Mouse (Mus musculus) gastrocnemius, postnatal 10 days (tissue): ENCODE measurements at regions not wholly inside any gene's neighbourhood (a gene's known extent, or its start where the extent isn't known, plus 50 kb on each side); places are given as distances from the start of the nearest gene placed in this dataset.

Experiments used
- DNase-seq: peaks from one replicate; pipeline ENCODE4 v3.0.0; 2021; ENCODE audit warnings: mixed read lengths

DNA sequence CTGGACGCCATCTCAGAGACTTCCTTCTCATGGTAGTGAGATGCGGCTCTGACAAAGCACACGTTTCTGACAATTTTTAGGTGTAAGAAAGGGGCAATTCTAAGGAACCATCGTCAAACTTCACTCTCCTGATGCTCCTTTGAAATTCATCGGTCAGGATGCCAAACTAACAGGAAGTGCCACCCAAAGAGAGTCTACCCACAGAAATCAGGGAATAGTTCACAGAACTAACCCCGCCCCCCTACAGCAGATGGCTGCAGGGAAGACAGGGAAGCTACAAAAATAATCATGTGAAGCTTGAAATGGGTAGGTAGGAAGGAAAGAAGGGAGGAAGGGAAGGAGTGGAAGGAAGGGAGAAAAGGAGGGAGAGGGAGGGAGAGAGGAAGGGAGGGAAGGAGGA is 240.1 kb upstream of the Eif4g2 start:
- DNase-seq, result no peak

DNA sequence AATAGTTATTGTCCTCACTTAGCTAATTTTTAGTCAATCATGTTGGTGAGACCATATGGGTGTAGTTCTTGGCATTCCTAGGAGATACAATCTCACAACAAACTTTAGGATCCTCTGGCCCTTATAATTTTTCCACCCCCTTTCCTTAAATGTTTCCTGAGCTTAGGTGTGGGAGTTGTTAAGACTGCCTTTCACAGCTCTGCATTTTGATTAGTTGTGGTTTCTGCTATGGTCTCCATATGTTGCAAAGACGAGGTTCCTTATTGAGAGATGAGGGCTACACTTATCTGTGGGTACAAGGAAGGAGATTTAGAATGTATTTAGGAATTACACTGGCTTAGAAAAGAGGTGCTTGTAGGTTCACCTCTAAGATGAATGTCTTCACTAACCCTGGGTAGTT is 237.1 kb upstream of the Eif4g2 start:
- no peak for DNase-seq

DNA sequence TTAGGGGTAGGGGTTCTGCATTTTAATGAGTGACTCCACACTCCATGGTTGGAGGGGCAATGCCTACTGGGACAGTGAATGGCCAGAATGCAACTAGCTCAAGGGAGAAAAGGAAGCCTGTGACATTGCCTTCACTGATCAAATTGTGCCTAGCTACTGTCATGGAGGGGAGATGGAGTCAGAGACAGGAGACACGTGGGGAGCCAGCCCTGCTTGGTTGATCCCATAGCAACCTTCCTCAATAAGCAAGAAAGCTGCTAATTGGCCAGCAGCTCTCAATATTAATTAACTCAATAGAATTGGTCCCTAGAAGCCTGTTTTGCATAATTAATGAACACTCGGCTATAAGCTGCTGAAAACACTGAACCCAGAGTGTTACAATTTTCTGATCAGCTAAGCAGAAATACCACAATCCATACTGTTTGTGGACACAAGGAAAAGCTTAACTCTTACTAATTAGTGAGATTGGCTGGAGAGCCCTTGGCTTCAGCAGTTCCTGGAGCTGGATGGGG is 233.7 kb upstream of the Eif4g2 start:
- DNase-seq, result no peak

GRCm38 (mm10) chr7:111313921-111314320 is 231.1 kb upstream of the Eif4g2 start:
- no peak for DNase-seq

- DNase-seq, result no peak
Measured at GRCm38 (mm10) chr7:111305196-111305595, 222.4 kb upstream of the Eif4g2 start.

- no peak for DNase-seq
Measured at GRCm38 (mm10) chr7:111301791-111302488, 219.1 kb upstream of the Eif4g2 start.

- no peak for DNase-seq
Measured at GRCm38 (mm10) chr7:111297174-111297902, 214.5 kb upstream of the Eif4g2 start.

- no peak for DNase-seq
Measured at GRCm38 (mm10) chr7:111283411-111283955, 200.7 kb upstream of the Eif4g2 start.

DNA sequence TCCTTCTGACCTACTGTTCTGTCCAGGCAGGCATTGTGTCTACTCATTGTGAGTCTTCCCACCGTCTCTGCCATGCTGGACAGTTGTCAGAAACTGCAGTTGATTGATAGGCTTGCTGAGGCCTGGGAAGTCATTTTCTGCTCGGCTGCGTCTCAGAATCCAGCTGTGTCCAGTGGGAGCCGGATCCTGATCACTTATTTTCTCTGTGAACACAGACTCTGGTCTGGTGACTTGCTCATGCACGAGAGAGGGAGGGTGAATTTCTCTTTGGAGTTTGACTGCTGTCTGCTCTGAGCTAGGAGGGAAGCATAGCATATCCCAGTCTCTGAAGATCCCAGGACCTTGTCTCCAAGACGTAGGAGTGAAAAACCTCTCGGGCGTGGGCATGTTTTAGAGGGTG is 199.5 kb upstream of the Eif4g2 start:
- no peak for DNase-seq

DNA sequence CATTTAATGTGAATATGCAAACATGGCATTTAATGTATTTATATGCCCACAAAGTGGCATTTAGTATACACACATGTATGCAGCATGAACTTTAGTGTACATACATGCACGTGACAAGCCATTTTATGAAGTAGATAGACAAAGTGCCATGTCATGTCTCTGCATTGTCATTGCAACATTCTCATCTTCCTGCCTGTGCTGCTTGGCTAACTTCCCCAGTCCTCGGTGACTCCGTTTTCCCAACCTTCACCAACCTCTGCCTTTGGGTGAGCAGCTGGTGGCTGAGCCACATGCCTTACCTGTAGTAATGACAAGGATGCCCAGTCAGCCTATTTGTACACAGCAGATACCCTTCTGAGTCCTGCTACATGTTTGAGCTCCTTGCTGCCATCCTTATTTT is 194.9 kb upstream of the Eif4g2 start:
- no peak for DNase-seq

DNA sequence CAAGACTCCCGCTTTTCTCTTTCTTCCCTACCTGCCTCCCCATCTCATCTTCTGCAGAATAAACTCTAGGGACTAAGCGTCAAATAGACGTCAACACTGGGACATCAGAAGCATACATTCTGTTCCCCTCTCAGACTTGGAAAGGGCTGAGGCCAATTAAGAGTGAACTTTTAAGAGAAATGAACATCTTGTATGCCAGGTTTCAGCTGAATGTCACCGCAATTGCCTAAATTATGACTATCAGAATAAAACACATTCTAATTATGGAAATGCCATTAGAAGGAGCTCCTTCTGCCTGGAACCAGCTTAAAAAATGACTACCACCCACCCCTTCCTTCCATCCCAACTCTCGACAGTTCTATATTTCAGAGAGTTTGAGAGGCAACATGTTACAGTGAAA is 191.0 kb upstream of the Eif4g2 start:
- DNase-seq, result no peak

DNA sequence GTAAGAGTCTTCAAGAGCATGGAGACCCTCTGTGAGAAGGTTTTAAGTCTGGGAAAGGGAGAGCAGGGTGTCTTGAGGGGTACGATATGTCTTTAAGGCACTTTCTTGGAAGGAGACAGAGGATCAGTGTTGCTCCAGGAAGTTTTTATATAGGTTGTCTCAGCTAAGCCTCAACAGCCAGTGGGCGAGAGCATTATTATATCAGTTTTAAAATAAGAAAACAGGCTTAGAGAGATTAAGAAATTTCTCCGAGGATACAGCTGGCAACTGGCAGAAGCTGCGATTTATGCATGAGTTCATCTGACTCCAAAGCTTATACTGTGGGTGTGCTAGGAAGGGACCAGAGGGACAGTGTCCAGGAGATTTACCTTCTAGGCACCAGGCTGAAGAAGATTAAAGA is 188.0 kb upstream of the Eif4g2 start:
- no peak for DNase-seq

GRCm38 (mm10) chr7:111268197-111268596 is 185.4 kb upstream of the Eif4g2 start:
- no peak for DNase-seq

GRCm38 (mm10) chr7:111263302-111263701 is 180.5 kb upstream of the Eif4g2 start:
- no peak for DNase-seq

DNA sequence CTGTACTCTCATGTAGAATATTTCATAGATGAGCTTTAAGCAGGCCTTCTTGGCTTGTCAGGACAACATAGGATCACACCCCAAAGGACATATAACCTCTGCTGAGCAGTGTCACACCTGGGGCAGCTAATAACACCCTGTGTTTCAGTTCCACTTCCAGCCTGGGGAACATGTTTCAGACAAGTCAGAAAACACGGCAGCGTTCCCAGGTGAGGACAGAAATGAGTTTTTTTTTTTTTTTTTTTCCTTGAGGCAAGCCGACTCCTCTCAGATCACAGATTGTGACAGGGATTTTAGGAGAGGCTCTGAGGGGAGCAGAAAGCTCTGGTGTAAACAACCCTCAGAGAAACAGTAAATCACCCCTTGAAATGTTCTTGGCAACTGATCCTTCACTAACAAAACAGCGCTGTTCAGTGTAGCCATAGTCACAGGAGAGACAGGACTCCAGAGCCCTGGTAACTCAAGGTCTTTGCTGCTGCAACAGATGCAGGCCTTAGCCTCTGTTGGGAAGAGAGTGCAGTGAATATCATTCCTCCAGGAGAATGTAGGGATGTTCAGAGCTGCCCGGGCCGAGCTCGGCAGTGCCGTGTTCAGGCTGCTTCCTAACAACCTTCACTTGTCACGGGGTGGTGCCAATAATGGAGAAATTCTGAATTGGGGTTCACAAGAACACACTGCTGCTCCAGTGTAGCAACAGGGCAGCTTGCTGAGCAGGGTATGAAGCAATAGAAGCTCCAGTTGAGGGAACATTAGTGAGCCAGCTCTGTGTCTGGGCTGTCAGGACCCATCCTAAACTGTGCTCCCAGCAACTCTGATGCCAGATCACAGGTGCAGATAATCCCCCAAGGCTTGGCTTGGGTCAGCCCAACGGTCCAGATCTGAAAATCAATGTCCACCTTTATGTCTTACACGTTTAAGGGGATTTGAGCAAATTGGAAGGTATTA is 177.1 kb upstream of the Eif4g2 start:
- DNase-seq, result no peak

DNA sequence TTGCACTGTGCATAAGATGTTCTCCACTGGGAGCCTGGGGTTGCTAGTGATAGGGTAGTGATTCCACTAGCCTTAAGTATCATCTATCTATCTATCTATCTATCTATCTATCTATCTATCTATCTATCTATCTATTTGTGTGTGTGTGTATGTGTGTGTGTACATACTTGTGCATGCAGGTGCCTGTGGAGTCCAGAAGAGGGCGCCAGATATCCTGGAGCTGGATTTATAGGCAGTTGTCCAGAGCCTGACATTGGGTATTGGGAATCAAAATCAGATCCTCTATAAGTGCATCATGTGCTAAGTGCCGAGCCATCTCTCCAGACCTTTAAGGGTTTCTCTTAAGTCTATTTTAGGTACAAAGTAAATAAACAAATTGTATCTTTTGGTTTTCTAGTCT is 175.0 kb upstream of the Eif4g2 start:
- DNase-seq, result no peak

DNA sequence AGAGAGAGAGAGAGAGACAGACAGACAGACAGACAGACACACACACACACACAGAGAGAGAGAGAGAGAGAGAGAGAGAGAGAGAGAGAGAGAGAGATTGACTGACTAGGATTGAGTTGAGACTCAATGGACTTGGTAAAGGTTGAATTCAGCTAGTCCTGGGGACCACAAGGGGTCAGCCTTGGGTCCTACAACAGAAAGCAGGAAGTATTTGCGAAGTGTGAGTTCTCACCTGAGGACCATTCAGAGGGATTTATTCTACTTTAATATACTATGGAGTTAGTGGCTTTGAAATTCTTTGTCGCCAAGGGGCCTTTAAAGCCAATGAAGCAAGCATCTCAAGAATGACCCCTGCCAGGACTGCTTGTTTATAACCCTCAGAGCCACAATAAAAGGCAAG is 173.4 kb upstream of the Eif4g2 start:
- DNase-seq, result no peak

DNA sequence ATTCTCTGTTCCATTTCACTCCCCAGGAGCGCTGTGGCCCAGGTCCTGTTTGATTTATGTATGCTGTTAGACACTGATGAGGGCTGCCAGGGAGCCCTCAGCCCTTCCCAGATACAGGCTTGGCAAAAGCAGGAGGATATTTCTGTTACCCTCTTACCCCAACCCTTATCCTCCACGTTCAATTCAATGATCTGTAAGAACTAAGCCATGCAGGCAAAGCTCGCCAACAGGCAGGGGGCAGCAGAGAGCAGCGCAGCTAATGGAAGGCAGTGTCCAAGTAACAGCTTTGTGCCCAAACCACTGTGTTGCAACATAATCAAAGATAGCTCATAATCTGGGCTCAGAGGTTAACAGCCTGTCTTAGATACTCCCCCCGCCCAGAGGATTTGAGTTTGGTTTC is 166.8 kb upstream of the Eif4g2 start:
- DNase-seq, result peak; percentile 90

GRCm38 (mm10) chr7:111245488-111245887 is 162.7 kb upstream of the Eif4g2 start:
- DNase-seq, result no peak

DNA sequence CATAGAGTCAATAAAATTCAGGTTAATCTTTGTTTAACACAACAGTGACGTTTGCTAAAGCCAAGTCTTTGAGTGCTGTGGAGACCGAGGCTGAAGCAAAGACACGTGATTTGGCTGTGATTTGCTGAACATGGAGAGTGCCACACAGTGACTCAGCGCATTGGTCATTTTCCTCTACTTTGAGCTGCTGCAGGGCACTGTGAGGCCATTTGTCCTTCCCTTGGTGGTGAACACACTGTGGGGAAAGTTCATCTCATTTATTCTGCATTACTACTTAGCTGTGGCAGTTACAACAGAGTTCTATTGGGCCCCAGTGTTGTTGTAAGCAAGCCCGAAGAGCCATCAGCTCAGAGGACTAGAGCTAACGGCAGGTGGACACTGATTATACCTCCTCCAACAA is 162.2 kb upstream of the Eif4g2 start:
- no peak for DNase-seq

DNA sequence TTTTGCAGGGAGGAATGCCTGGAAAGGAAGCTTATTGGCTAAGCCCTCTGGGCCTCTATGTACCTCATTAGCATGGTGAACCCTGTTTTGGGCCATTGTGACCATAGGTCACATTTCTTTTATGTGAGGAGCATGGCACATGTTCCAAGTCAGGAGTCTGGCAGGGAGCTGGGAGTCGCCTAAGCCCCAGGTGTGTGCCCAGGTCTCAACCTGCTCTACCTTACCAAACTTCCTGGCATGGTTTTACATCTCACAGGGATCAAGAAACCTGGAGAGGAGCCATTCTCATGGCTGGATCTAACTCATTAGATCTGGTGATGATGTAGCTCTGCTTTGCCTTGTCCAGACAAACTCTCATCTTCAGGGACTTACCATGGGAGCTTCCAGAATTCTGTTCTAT is 161.0 kb upstream of the Eif4g2 start:
- no peak for DNase-seq

DNA sequence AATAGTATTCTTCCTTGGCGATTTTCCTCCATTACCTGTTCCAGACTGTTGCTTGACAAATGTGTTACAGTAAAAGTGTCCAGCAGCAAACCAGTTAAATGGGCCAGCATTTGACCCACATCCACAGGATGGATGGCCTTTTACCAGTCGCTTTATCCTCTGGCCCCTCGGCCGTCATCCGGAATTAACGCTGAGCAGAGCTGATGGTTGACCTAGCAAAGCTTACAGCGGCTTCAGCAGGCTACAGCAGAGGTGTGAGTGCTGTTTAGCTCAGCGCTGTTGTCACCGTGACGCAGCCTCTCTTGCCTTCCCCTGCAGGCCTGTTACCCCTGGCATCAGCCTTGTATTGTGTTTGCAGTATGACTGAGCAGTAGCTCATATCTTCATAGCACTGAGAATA is 159.8 kb upstream of the Eif4g2 start:
- DNase-seq, result no peak

DNA sequence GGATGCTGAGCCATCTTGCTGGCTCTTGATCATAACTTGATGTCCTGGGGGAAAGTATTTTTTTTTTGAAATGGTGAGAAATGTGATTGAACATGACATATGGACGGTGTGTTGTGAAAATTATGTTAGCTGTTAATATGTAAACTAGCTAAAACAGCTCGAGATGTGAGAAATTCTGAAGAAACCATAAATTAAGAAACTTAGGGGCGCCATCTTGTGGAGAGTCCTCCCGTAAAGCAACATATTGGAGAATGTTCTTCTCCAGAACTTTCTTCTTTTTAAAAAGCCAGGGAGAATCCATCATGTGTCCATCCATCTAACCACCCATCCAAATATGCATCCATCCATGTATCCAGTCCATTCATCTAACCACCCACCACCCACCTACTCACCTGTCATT is 158.7 kb upstream of the Eif4g2 start:
- DNase-seq, result peak; percentile 42
